Mouse (Mus musculus): ENCODE measurements around the gene Nek8. TPM values are rescaled to one million over a fixed set of nuclear protein-coding genes. Genes with fewer than 3 reads are reported as not detected.

Nek8 gene
- 4.6 TPM for polyA plus RNA-seq (2014; fragmentation: Illumina TruSeq; extraction: RNeasy Lipid Tissue Mini Kit (QIAGEN cat#74804); ENCODE audit: low read depth, low replicate concordance)

GRCm38 (mm10) chr11:78176402-78176862 is at the start of gene Nek8, which contains the start of gene Tlcd1:
Gene Nek8, minus strand, starts transcription at chr11:78176675.
Gene Tlcd1, plus strand, starts transcription at chr11:78176711.

GRCm38 (mm10) chr11:78193113-78193512 is 16.6 kb upstream of the Nek8 start, which contains the start of gene Proca1:
Gene Proca1, plus strand, starts transcription at chr11:78193392.

GRCm38 (mm10) chr11:78188331-78189233 is 12.1 kb upstream of the Nek8 start, which contains the start of gene Rab34:
Gene Rab34, plus strand, starts transcription at chr11:78188430.

GRCm38 (mm10) chr11:78182961-78183844 is 6.7 kb upstream of the Nek8 start, which contains the start of gene Rpl23a:
Gene Rpl23a, minus strand, starts transcription at chr11:78183584.

GRCm38 (mm10) chr11:78164924-78165760 is 11.3 kb downstream of the Nek8 start, which contains the start of gene Traf4:
Gene Traf4, minus strand, starts transcription at chr11:78165589.

Other genes starting within 250 kb of the Nek8 start
- not detected for gene Sez6, start 245.9 kb downstream of the Nek8 start, polyA plus RNA-seq (2014; fragmentation: Illumina TruSeq; extraction: RNeasy Lipid Tissue Mini Kit (QIAGEN cat#74804); ENCODE audit: low read depth, low replicate concordance)
- gene Phf12, start 193.9 kb downstream of the Nek8 start, polyA plus RNA-seq (2014; fragmentation: Illumina TruSeq; extraction: RNeasy Lipid Tissue Mini Kit (QIAGEN cat#74804); ENCODE audit: low read depth, low replicate concordance) = 8.5 TPM
- 6.5 TPM for gene Dhrs13, start 144.4 kb downstream of the Nek8 start, polyA plus RNA-seq (2014; fragmentation: Illumina TruSeq; extraction: RNeasy Lipid Tissue Mini Kit (QIAGEN cat#74804); ENCODE audit: low read depth, low replicate concordance)
- gene Flot2, start 138.7 kb downstream of the Nek8 start, polyA plus RNA-seq (2014; fragmentation: Illumina TruSeq; extraction: RNeasy Lipid Tissue Mini Kit (QIAGEN cat#74804); ENCODE audit: low read depth, low replicate concordance) = 6.2 TPM
- gene Eral1, start 96.3 kb downstream of the Nek8 start, polyA plus RNA-seq (2014; fragmentation: Illumina TruSeq; extraction: RNeasy Lipid Tissue Mini Kit (QIAGEN cat#74804); ENCODE audit: low read depth, low replicate concordance) = 5.8 TPM
- 6.8 TPM for gene Fam222b, start 82.0 kb downstream of the Nek8 start, polyA plus RNA-seq (2014; fragmentation: Illumina TruSeq; extraction: RNeasy Lipid Tissue Mini Kit (QIAGEN cat#74804); ENCODE audit: low read depth, low replicate concordance)
- 3.2 TPM for gene Traf4, start 11.1 kb downstream of the Nek8 start, polyA plus RNA-seq (2014; fragmentation: Illumina TruSeq; extraction: RNeasy Lipid Tissue Mini Kit (QIAGEN cat#74804); ENCODE audit: low read depth, low replicate concordance)
- gene Tlcd1, start within 50 bp of the Nek8 start, polyA plus RNA-seq (2014; fragmentation: Illumina TruSeq; extraction: RNeasy Lipid Tissue Mini Kit (QIAGEN cat#74804); ENCODE audit: low read depth, low replicate concordance) = 48.9 TPM
- gene Rpl23a, start 6.9 kb upstream of the Nek8 start, polyA plus RNA-seq (2014; fragmentation: Illumina TruSeq; extraction: RNeasy Lipid Tissue Mini Kit (QIAGEN cat#74804); ENCODE audit: low read depth, low replicate concordance) = 600 TPM
- 13.5 TPM for gene Rab34, start 11.8 kb upstream of the Nek8 start, polyA plus RNA-seq (2014; fragmentation: Illumina TruSeq; extraction: RNeasy Lipid Tissue Mini Kit (QIAGEN cat#74804); ENCODE audit: low read depth, low replicate concordance)
- 6.3 TPM for gene Proca1, start 16.7 kb upstream of the Nek8 start, polyA plus RNA-seq (2014; fragmentation: Illumina TruSeq; extraction: RNeasy Lipid Tissue Mini Kit (QIAGEN cat#74804); ENCODE audit: low read depth, low replicate concordance)
- gene Sdf2, start 69.1 kb upstream of the Nek8 start, polyA plus RNA-seq (2014; fragmentation: Illumina TruSeq; extraction: RNeasy Lipid Tissue Mini Kit (QIAGEN cat#74804); ENCODE audit: low read depth, low replicate concordance) = 39.1 TPM
- 12.9 TPM for gene Supt6, start 69.3 kb upstream of the Nek8 start, polyA plus RNA-seq (2014; fragmentation: Illumina TruSeq; extraction: RNeasy Lipid Tissue Mini Kit (QIAGEN cat#74804); ENCODE audit: low read depth, low replicate concordance)
- 96.7 TPM for gene 2610507B11Rik, start 85.1 kb upstream of the Nek8 start, polyA plus RNA-seq (2014; fragmentation: Illumina TruSeq; extraction: RNeasy Lipid Tissue Mini Kit (QIAGEN cat#74804); ENCODE audit: low read depth, low replicate concordance)
- gene BC030499, start 114.2 kb upstream of the Nek8 start, polyA plus RNA-seq (2014; fragmentation: Illumina TruSeq; extraction: RNeasy Lipid Tissue Mini Kit (QIAGEN cat#74804); ENCODE audit: low read depth, low replicate concordance) = 0.20 TPM
- gene Spag5, start 124.9 kb upstream of the Nek8 start, polyA plus RNA-seq (2014; fragmentation: Illumina TruSeq; extraction: RNeasy Lipid Tissue Mini Kit (QIAGEN cat#74804); ENCODE audit: low read depth, low replicate concordance) = 5.3 TPM
- 13.5 TPM for gene Aldoc, start 146.3 kb upstream of the Nek8 start, polyA plus RNA-seq (2014; fragmentation: Illumina TruSeq; extraction: RNeasy Lipid Tissue Mini Kit (QIAGEN cat#74804); ENCODE audit: low read depth, low replicate concordance)
- 2.7 TPM for gene Pigs, start 151.7 kb upstream of the Nek8 start, polyA plus RNA-seq (2014; fragmentation: Illumina TruSeq; extraction: RNeasy Lipid Tissue Mini Kit (QIAGEN cat#74804); ENCODE audit: low read depth, low replicate concordance)
- gene Unc119, start 166.8 kb upstream of the Nek8 start, polyA plus RNA-seq (2014; fragmentation: Illumina TruSeq; extraction: RNeasy Lipid Tissue Mini Kit (QIAGEN cat#74804); ENCODE audit: low read depth, low replicate concordance) = 0.49 TPM
- gene Foxn1, start 209.9 kb upstream of the Nek8 start, polyA plus RNA-seq (2014; fragmentation: Illumina TruSeq; extraction: RNeasy Lipid Tissue Mini Kit (QIAGEN cat#74804); ENCODE audit: low read depth, low replicate concordance) = not detected
- 7.2 TPM for gene Slc13a2, start 245.5 kb upstream of the Nek8 start, polyA plus RNA-seq (2014; fragmentation: Illumina TruSeq; extraction: RNeasy Lipid Tissue Mini Kit (QIAGEN cat#74804); ENCODE audit: low read depth, low replicate concordance)